Mouse (Mus musculus): ENCODE results near the gene Sez6l.

The Sez6l gene

GRCm38 (mm10) chr5:112576993-112577670 lies at the start of gene Sez6l:
Gene Sez6l (minus strand): TSS chr5:112577185.
- peak; percentile 84 for DNase-seq

GRCm38 (mm10) chr5:112625555-112626160 lies 48.7 kb upstream of the Sez6l start:
- DNase-seq = peak; percentile 41

GRCm38 (mm10) chr5:112622946-112623345 lies 46.0 kb upstream of the Sez6l start:
- no peak for DNase-seq

- DNase-seq = no peak
Measured at GRCm38 (mm10) chr5:112620256-112620655, 43.3 kb upstream of the Sez6l start.

GRCm38 (mm10) chr5:112619344-112619743 lies 42.4 kb upstream of the Sez6l start:
- DNase-seq = no peak

GRCm38 (mm10) chr5:112617602-112618247 lies 40.7 kb upstream of the Sez6l start:
- no peak for DNase-seq

- no peak for DNase-seq
Measured at GRCm38 (mm10) chr5:112615946-112616617, 39.1 kb upstream of the Sez6l start.

- DNase-seq = no peak
Measured at GRCm38 (mm10) chr5:112607867-112608516, 31.0 kb upstream of the Sez6l start.

- DNase-seq = no peak
Measured at GRCm38 (mm10) chr5:112607119-112607518, 30.1 kb upstream of the Sez6l start.

- no peak for DNase-seq
Measured at GRCm38 (mm10) chr5:112605371-112605770, 28.4 kb upstream of the Sez6l start.

GRCm38 (mm10) chr5:112604251-112604650 lies 27.3 kb upstream of the Sez6l start:
- no peak for DNase-seq

- DNase-seq = no peak
Measured at GRCm38 (mm10) chr5:112603594-112603993, 26.6 kb upstream of the Sez6l start.

- DNase-seq = no peak
Measured at GRCm38 (mm10) chr5:112600309-112600939, 23.4 kb upstream of the Sez6l start.

- DNase-seq = no peak
Measured at GRCm38 (mm10) chr5:112599538-112600308, 22.7 kb upstream of the Sez6l start.

- DNase-seq = no peak
Measured at GRCm38 (mm10) chr5:112597876-112598275, 20.9 kb upstream of the Sez6l start.

- DNase-seq = no peak
Measured at GRCm38 (mm10) chr5:112597307-112597706, 20.3 kb upstream of the Sez6l start.

GRCm38 (mm10) chr5:112596729-112597128 lies 19.7 kb upstream of the Sez6l start:
- DNase-seq = no peak

- DNase-seq = no peak
Measured at GRCm38 (mm10) chr5:112595701-112596632, 19.0 kb upstream of the Sez6l start.

GRCm38 (mm10) chr5:112591706-112592105 lies 14.7 kb upstream of the Sez6l start:
- no peak for DNase-seq

- no peak for DNase-seq
Measured at GRCm38 (mm10) chr5:112586071-112586470, 9.1 kb upstream of the Sez6l start.

Measured in embryo, embryonic 11 days (tissue).